In genomic region chr6:5723986-5724385, GRCm38 (mm10) we compare ENCODE assay signal across 26 mouse cellular contexts. TPM values are rescaled to one million over a fixed set of nuclear protein-coding genes. Genes with fewer than 3 reads are reported as not detected.
"Had no signal": no experiment of that assay in that cellular context is flagged by ENCODE, and none has a peak within 500 bp of the region (broad histone marks: within the 10 kb centered on the region; RNA-seq: fewer than 3 reads in every experiment).

No protein-coding gene starts in this region.

- H3K9ac ChIP-seq: embryonic facial prominence, embryonic 12.5 days; embryonic facial prominence, embryonic 13.5 days; embryonic facial prominence, embryonic 15.5 days; forebrain, embryonic 12.5 days; forebrain, embryonic 13.5 days; forebrain, embryonic 15.5 days; forebrain, postnatal 0 days had no signal

- H3K4me2 ChIP-seq: embryonic facial prominence, embryonic 12.5 days; embryonic facial prominence, embryonic 13.5 days; embryonic facial prominence, embryonic 15.5 days; forebrain, embryonic 12.5 days; forebrain, embryonic 13.5 days; forebrain, embryonic 15.5 days had no signal

- ATAC-seq: forebrain, embryonic 13.5 days; forebrain, embryonic 14.5 days; forebrain, embryonic 15.5 days; forebrain, postnatal 0 days had no signal

- H3K9me3 ChIP-seq: embryonic facial prominence, embryonic 10.5 days; embryonic facial prominence, embryonic 12.5 days; embryonic facial prominence, embryonic 13.5 days; embryonic facial prominence, embryonic 15.5 days; forebrain, embryonic 10.5 days; forebrain, embryonic 12.5 days; forebrain, embryonic 13.5 days; forebrain, embryonic 15.5 days; heart, embryonic 10.5 days had no signal

- H3K27me3 ChIP-seq: forebrain, embryonic 13.5 days; forebrain, embryonic 15.5 days had no signal

- H3K27ac ChIP-seq: embryonic facial prominence, embryonic 10.5 days; embryonic facial prominence, embryonic 12.5 days; embryonic facial prominence, embryonic 13.5 days; embryonic facial prominence, embryonic 15.5 days; forebrain, embryonic 10.5 days; forebrain, embryonic 12.5 days; forebrain, embryonic 13.5 days; forebrain, embryonic 15.5 days; gastrocnemius, adult 2 months; heart, adult 2 months; heart, embryonic 10.5 days had no signal

- DNase-seq: cerebellum, adult 9-11 months; cerebellum, postnatal 10 days; cerebellum, postnatal 14 days; cerebellum, postnatal 25 days; cerebellum, postnatal 36 days; embryo, embryonic 11 days; forebrain, postnatal 0 days; gastrocnemius, adult 2 months; gastrocnemius, postnatal 10 days; gastrocnemius, postnatal 14 days; gastrocnemius, postnatal 25 days; gastrocnemius, postnatal 36 days; heart, adult 11 months; heart, adult 18-20 months; heart, adult 2 months had no signal

- H3K4me3 ChIP-seq: embryonic facial prominence, embryonic 10.5 days; embryonic facial prominence, embryonic 12.5 days; embryonic facial prominence, embryonic 13.5 days; embryonic facial prominence, embryonic 15.5 days; erythroblast, embryonic 14.5 days; forebrain, embryonic 10.5 days; forebrain, embryonic 12.5 days; forebrain, embryonic 13.5 days; forebrain, embryonic 15.5 days; gastrocnemius, adult 2 months; heart, adult 2 months; heart, embryonic 10.5 days had no signal

- H3K36me3 ChIP-seq: embryonic facial prominence, embryonic 10.5 days; embryonic facial prominence, embryonic 12.5 days; embryonic facial prominence, embryonic 13.5 days; embryonic facial prominence, embryonic 15.5 days; forebrain, embryonic 10.5 days; forebrain, embryonic 12.5 days; forebrain, embryonic 15.5 days; heart, embryonic 10.5 days had no signal

RNA-seq across cellular contexts. Expression of gene Dync1i1, which starts 1.5 kb away (rescaled TPM):
- polyA plus RNA-seq: erythroblast, embryonic 14.5 days had no signal
